Mouse (Mus musculus) heart, embryonic 11.5 days (tissue): ENCODE measurements at regions not wholly inside any gene's neighbourhood (a gene's known extent, or its start where the extent isn't known, plus 50 kb on each side); places are given as distances from the start of the nearest gene placed in this dataset.

ENCODE experiments used
- ATAC-seq: fragments of 200-750 bp; cut with Nextera tagmentation; replicated peaks from 2 replicates; pipeline ENCODE4 v1.8.0; 2017; ENCODE audit warnings: moderate library complexity; ENCODE audit not compliant: insufficient number of reproducible peaks, low FRiP score, low TSS enrichment
- H3K27ac ChIP-seq: fragments of 300-500 bp; sonication (generic); 2 replicates; pipeline ENCODE4 v1.5.1; 2014; ENCODE audit warnings: mild to moderate bottlenecking, low read depth, low read length
- H3K27me3 ChIP-seq: fragments of 300-500 bp; sonication (generic); 2 replicates; pipeline ENCODE4 v1.6.1; 2014; ENCODE audit warnings: mild to moderate bottlenecking, low read length, mixed read lengths; ENCODE audit not compliant: control insufficient read depth, insufficient read depth
- H3K36me3 ChIP-seq: fragments of 300-500 bp; sonication (generic); 2 replicates; pipeline ENCODE4 v1.6.1; 2014; ENCODE audit warnings: mild to moderate bottlenecking, low read length, moderate library complexity, mixed read lengths; ENCODE audit not compliant: control insufficient read depth, insufficient read depth
- H3K4me1 ChIP-seq: fragments of 300-500 bp; sonication (generic); 2 replicates; pipeline ENCODE4 v1.6.1; 2014; ENCODE audit warnings: low read length; ENCODE audit not compliant: control insufficient read depth, insufficient read depth
- H3K4me2 ChIP-seq: fragments of 300-500 bp; sonication (generic); 2 replicates; pipeline ENCODE4 v1.6.1; 2014; ENCODE audit warnings: mild to moderate bottlenecking, moderate library complexity
- H3K4me3 ChIP-seq: fragments of 300-500 bp; sonication (generic); 2 replicates; pipeline ENCODE4 v1.5.1; 2014; ENCODE audit warnings: low read depth, low read length
- H3K9ac ChIP-seq: fragments of 300-500 bp; sonication (generic); 2 replicates; pipeline ENCODE4 v1.6.1; 2014; ENCODE audit warnings: mild to moderate bottlenecking, low read depth, low read length, moderate library complexity
- H3K9me3 ChIP-seq: fragments of 300-500 bp; sonication (generic); replicated peaks from 2 replicates; pipeline ENCODE4 v1.6.1; 2016; ENCODE audit warnings: low read length; ENCODE audit not compliant: control insufficient read depth
- WGBS: fragments of 180-500 bp; shearing (Covaris S2); extraction: QIAGEN DNeasy Blood & Tissue Kit; methylation state at CpG from one replicate; pipeline ENCODE4 v1.1.7; 2014; ENCODE audit not compliant: insufficient replicate concordance; 5-methylcytosine and 5-hydroxymethylcytosine counted together

GRCm38 (mm10) chrX:159116210-159116609 lies 93.9 kb upstream of the Rps6ka3 start:
- no peak overlapping the region for H3K4me3 ChIP-seq
- H3K27ac ChIP-seq, result no peak overlapping the region
- H3K36me3 ChIP-seq, result no peaks in the 10 kb centered on the region
- H3K27me3 ChIP-seq, result no peaks in the 10 kb centered on the region
- no peaks in the 10 kb centered on the region for H3K9me3 ChIP-seq
- no peak overlapping the region for H3K9ac ChIP-seq
- H3K4me1 ChIP-seq, result no peaks in the 10 kb centered on the region
- H3K4me2 ChIP-seq, result no peak overlapping the region
- ATAC-seq, result no peak

GRCm38 (mm10) chrX:159140554-159140953 lies 69.6 kb upstream of the Rps6ka3 start:
- no peaks in the 10 kb centered on the region for H3K4me1 ChIP-seq
- WGBS, result 55% methylated on average over 4 of the region's 4 CpGs
- H3K4me2 ChIP-seq, result no peak overlapping the region
- H3K27me3 ChIP-seq, result no peaks in the 10 kb centered on the region
- H3K9me3 ChIP-seq, result no peaks in the 10 kb centered on the region
- no peak overlapping the region for H3K27ac ChIP-seq
- H3K9ac ChIP-seq, result no peak overlapping the region
- H3K36me3 ChIP-seq, result no peaks in the 10 kb centered on the region
- no peak for ATAC-seq
- no peak overlapping the region for H3K4me3 ChIP-seq

- Histone ChIP-seq H3K9ac (no peak overlapping the region), H3K36me3 (no peaks in the 10 kb centered on the region), H3K4me2 (no peak overlapping the region), H3K27ac (no peak overlapping the region), H3K27me3 (no peaks in the 10 kb centered on the region), H3K4me1 (no peaks in the 10 kb centered on the region), H3K9me3 (no peaks in the 10 kb centered on the region), H3K4me3 (no peak overlapping the region)
- WGBS, result 80% methylated on average over 4 of the region's 4 CpGs
- ATAC-seq, result no peak
Measured at GRCm38 (mm10) chrX:159143278-159143677, 66.8 kb upstream of the Rps6ka3 start.

GRCm38 (mm10) chrX:159144674-159145073 lies 65.4 kb upstream of the Rps6ka3 start:
- no peaks in the 10 kb centered on the region for H3K27me3 ChIP-seq
- no peaks in the 10 kb centered on the region for H3K36me3 ChIP-seq
- 70% methylated on average over 3 of the region's 3 CpGs for WGBS
- H3K9me3 ChIP-seq, result no peaks in the 10 kb centered on the region
- no peak overlapping the region for H3K4me2 ChIP-seq
- no peak for ATAC-seq
- no peak overlapping the region for H3K9ac ChIP-seq
- H3K4me3 ChIP-seq, result no peak overlapping the region
- no peak overlapping the region for H3K27ac ChIP-seq
- no peaks in the 10 kb centered on the region for H3K4me1 ChIP-seq

- no peak overlapping the region for H3K27ac ChIP-seq
- WGBS, result 42% methylated on average over 4 of the region's 4 CpGs
- H3K4me2 ChIP-seq, result no peak overlapping the region
- H3K9ac ChIP-seq, result no peak overlapping the region
- H3K4me3 ChIP-seq, result no peak overlapping the region
- ATAC-seq, result no peak
- H3K27me3 ChIP-seq, result no peaks in the 10 kb centered on the region
- no peaks in the 10 kb centered on the region for H3K36me3 ChIP-seq
- no peaks in the 10 kb centered on the region for H3K4me1 ChIP-seq
- H3K9me3 ChIP-seq, result no peaks in the 10 kb centered on the region
Measured at GRCm38 (mm10) chrX:159145212-159145611, 64.9 kb upstream of the Rps6ka3 start.

GRCm38 (mm10) chrX:159155786-159156185 lies 54.3 kb upstream of the Rps6ka3 start:
- no peak overlapping the region for H3K27ac ChIP-seq
- H3K9ac ChIP-seq, result no peak overlapping the region
- H3K4me1 ChIP-seq, result no peaks in the 10 kb centered on the region
- no peaks in the 10 kb centered on the region for H3K36me3 ChIP-seq
- ATAC-seq, result no peak
- H3K9me3 ChIP-seq, result no peaks in the 10 kb centered on the region
- no peak overlapping the region for H3K4me2 ChIP-seq
- no peaks in the 10 kb centered on the region for H3K27me3 ChIP-seq
- WGBS, result 64% methylated on average over 5 of the region's 5 CpGs
- no peak overlapping the region for H3K4me3 ChIP-seq

GRCm38 (mm10) chrX:159156976-159157375 lies 53.1 kb upstream of the Rps6ka3 start:
- Histone ChIP-seq H3K27ac (no peak overlapping the region), H3K36me3 (no peaks in the 10 kb centered on the region), H3K27me3 (no peaks in the 10 kb centered on the region), H3K9me3 (no peaks in the 10 kb centered on the region), H3K4me2 (no peak overlapping the region), H3K9ac (no peak overlapping the region), H3K4me1 (no peaks in the 10 kb centered on the region), H3K4me3 (no peak overlapping the region)
- whole genome bisulfite sequencing, result 59% methylated on average over 4 of the region's 4 CpGs
- ATAC-seq, result no peak

- Histone ChIP-seq H3K36me3 (no peaks in the 10 kb centered on the region), H3K4me2 (no peak overlapping the region), H3K9me3 (no peaks in the 10 kb centered on the region), H3K27me3 (no peaks in the 10 kb centered on the region), H3K4me3 (no peak overlapping the region), H3K9ac (no peak overlapping the region), H3K27ac (no peak overlapping the region), H3K4me1 (no peaks in the 10 kb centered on the region)
- 81% methylated on average over 2 of the region's 2 CpGs for WGBS
- no peak for ATAC-seq
Measured at GRCm38 (mm10) chrX:159159727-159160126, 50.4 kb upstream of the Rps6ka3 start.
